ENCODE assay signal across 8 mouse cellular contexts in the genomic region with DNA sequence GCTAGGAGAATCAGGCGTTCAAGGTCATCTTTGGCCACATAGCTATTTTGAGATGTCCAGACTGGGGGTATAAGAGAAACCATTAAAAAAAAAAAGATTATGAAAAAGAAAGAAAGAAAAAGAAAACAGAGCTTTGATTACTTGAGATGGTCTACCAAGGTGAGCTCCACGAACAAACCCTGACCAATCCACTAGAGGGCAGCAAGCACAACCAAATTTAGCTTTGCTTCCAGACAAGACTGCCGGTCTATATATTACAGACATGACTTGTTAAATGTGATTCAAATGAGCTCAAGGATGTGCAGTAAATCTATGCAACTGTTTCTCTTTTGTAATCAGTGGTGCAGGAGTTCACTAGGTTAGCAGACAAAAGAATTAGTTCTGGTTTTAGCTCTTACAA. TPM values are rescaled to one million over a fixed set of nuclear protein-coding genes. Genes with fewer than 3 reads are reported as not detected.
DNase-seq lines count a peak whose midpoint lies in the region; TF ChIP-seq lines count a peak whose summit lies in the region.
"Had no signal": no experiment of that assay in that cellular context is flagged by ENCODE, and none has a peak within 500 bp of the region (broad histone marks: within the 10 kb centered on the region; RNA-seq: fewer than 3 reads in every experiment).

No protein-coding gene starts in this region.

- peaks cover 41% of the 10 kb centered on the region for H3K27me3 ChIP-seq in E14TG2a.4 (ENCODE audit: insufficient read depth, low read length)
- H3K27me3 ChIP-seq in embryonic facial prominence, embryonic 10.5 days (replicated peaks; ENCODE audit: low read depth, poor library complexity, severe bottlenecking) = peaks cover 49% of the 10 kb centered on the region

- 12% methylated on average over 3 of the region's 3 CpGs for WGBS in embryonic facial prominence, embryonic 10.5 days

- peaks cover 6% of the 10 kb centered on the region for H3K9me3 ChIP-seq in E14TG2a.4 (ENCODE audit: low read length)
- H3K9me3 ChIP-seq in embryonic facial prominence, embryonic 10.5 days = no peaks in the 10 kb centered on the region
- H3K9me3 ChIP-seq: liver, embryonic 13.5 days had no signal

- peak; percentile 68 to 74 for DNase-seq in left cerebral cortex, adult 18-20 months (ENCODE audit: low spot score in 2 of 2)
- no peak for DNase-seq in left cerebral cortex, adult 11 months (ENCODE audit: low spot score)
- peak; percentile 71 for DNase-seq in adipocyte (ENCODE audit: low spot score)
- DNase-seq in embryonic facial prominence, embryonic 10.5 days (ENCODE audit: low spot score) = peak; percentile 61
- DNase-seq in left cerebral cortex, postnatal 36 days (ENCODE audit: low spot score in 2 of 2) = peak; percentile 12 to 34
- peak; percentile 66 for DNase-seq in retina, postnatal 1 day
- DNase-seq: liver, embryonic 13.5 days had no signal

- no peak overlapping the region for H3K27ac ChIP-seq in embryonic facial prominence, embryonic 10.5 days (replicated peaks)
- H3K27ac ChIP-seq: liver, embryonic 13.5 days had no signal

- no peaks in the 10 kb centered on the region for H3K36me3 ChIP-seq in E14TG2a.4 (ENCODE audit: insufficient read depth, low read length)
- H3K36me3 ChIP-seq in embryonic facial prominence, embryonic 10.5 days (replicated peaks) = no peaks in the 10 kb centered on the region
- H3K36me3 ChIP-seq: liver, embryonic 13.5 days had no signal

- peaks cover 20% of the 10 kb centered on the region for H3K4me1 ChIP-seq in E14TG2a.4 (replicated peaks; ENCODE audit: low read depth, low read length)
- peaks cover 28% of the 10 kb centered on the region for H3K4me1 ChIP-seq in embryonic facial prominence, embryonic 10.5 days

- intact Hi-C loops in left cerebral cortex, postnatal 36 days (cut with DNase I) = loop anchor here (5.0 kb wide), 2 partner anchors 49 to 144 kb away; no protein-coding TSS in a partner anchor

- no peak overlapping the region for H3K4me3 ChIP-seq in E14TG2a.4 (replicated peaks; ENCODE audit: low read length)
- no peak overlapping the region for H3K4me3 ChIP-seq in embryonic facial prominence, embryonic 10.5 days
- H3K4me3 ChIP-seq: liver, embryonic 13.5 days had no signal

- peak; percentile 54 for TF ChIP-seq CTCF in E14TG2a.4 (conservative IDR thresholded peaks at IDR 0.05; ENCODE audit: low read length)

RNA-seq across cellular contexts. Expression of gene C2cd4a, which starts 3.9 kb away (rescaled TPM):
- under 1 TPM in 1 of 2 experiments, not detected in 1; 0.35 TPM for total RNA-seq in left cerebral cortex, adult 18-20 months (2021)
- not detected in 2 replicates for polyA plus RNA-seq in embryonic facial prominence, embryonic 10.5 days (2016; fragmentation: Nextera tagmentation; extraction: Ambion mirVana)
- under 1 TPM in 1 of 2 experiments, not detected in 1; 0.22 TPM for total RNA-seq in left cerebral cortex, postnatal 36 days (2021)

RNA-seq across cellular contexts. Expression of gene Vps13c, which starts 12.0 kb away (rescaled TPM):
- total RNA-seq in left cerebral cortex, adult 18-20 months (2021) = 10 to 100 TPM; 76.8 to 81.1 TPM
- polyA plus RNA-seq in embryonic facial prominence, embryonic 10.5 days (2016; fragmentation: Nextera tagmentation; extraction: Ambion mirVana) = 3.5 and 4.0 TPM in 2 replicates
- 10 to 100 TPM; 68.0 to 80.5 TPM for total RNA-seq in left cerebral cortex, postnatal 36 days (2021)
